Mouse (Mus musculus): ENCODE measurements around the gene Bcas3. TPM values are rescaled to one million over a fixed set of nuclear protein-coding genes. Genes with fewer than 3 reads are reported as not detected.
A peak's percentile ranks its signal among the peaks of the same experiment; 100 is the strongest.

Gene Bcas3
- polyA plus RNA-seq, 1 experiment from 2014 or later, result 15.4 TPM

DNA sequence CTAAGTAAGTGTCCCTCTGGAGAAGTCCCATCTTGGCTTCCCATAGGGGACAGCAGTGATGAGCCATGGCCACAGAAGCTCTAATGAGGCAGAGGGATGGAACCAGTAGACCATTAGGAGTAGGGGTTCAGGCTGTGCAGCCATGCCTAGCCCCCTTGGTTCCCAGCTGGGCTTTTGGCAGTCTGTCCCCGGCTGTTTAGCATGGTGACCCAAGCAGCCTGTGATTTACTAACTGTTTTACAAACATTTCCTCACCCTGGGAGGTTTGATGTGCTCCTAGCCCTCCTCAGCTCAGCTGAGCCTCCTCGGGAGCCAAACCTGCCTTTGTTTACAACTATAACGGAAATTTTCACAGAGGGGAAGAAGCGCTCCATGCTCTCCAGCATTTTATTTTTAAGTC, 322.3 kb downstream of the Bcas3 start:
- 40% methylated on average over 4 of the region's 4 CpGs for WGBS
- no peak overlapping the region for H3K4me3 ChIP-seq (ENCODE audit: low read length)
- no peaks in the 10 kb centered on the region for H3K27me3 ChIP-seq (replicated peaks; ENCODE audit: control insufficient read depth, insufficient read depth, low read length)
- no peak overlapping the region for H3K4me2 ChIP-seq (ENCODE audit: low read depth, low read length)
- no peaks in the 10 kb centered on the region for H3K36me3 ChIP-seq (ENCODE audit: control insufficient read depth, insufficient read depth, low read length)
- no peak overlapping the region for H3K9ac ChIP-seq (ENCODE audit: low read depth, low read length)
- peaks cover 3% of the 10 kb centered on the region; the same call in 1 of the 2 replicates for H3K4me1 ChIP-seq (ENCODE audit: control insufficient read depth, insufficient read depth, low read length)
- ATAC-seq, result peak; percentile 64
- peak overlapping the region; percentile 52 for H3K27ac ChIP-seq (ENCODE audit: low read length)
- H3K9me3 ChIP-seq (ENCODE audit: control insufficient read depth, low read length), result no peaks in the 10 kb centered on the region

DNA sequence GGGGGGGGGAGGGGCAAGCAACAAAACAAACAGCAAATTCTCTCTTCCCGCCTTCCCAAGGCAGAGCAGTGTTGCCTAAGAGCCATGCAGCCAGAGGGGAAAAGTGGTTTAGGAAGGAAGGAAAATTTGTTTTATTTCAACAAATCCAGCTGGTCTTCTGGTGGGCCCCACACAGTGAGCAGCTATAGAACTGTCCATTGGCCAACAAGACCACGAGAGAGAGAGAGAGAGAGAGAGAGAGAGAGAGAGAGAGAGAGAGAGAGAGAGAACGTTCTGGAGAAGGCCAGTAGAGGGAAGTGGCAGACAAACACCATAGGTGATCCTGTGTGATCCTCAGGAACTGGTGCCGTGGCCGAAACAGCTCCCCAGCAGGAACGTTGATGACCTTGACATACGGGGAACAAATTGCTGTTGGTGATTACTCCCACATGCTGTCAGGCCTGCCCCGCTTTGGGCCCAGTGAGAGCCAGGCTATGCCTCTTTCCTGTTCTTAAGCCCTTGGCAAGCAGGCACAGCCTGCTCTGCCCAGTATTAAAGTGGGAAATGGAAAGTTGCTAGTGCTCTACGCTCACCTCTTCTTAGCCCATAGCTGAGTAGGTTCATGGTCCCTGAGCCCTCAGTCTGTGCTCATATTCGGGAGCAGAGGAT, 323.5 kb downstream of the Bcas3 start:
- Histone ChIP-seq H3K4me1 (ENCODE audit: control insufficient read depth, insufficient read depth, low read length) (peaks cover 3% of the 10 kb centered on the region; the same call in 1 of the 2 replicates), H3K27ac (ENCODE audit: low read length) (peak overlapping the region; percentile 53), H3K4me3 (ENCODE audit: low read length) (no peak overlapping the region), H3K9ac (ENCODE audit: low read depth, low read length) (no peak overlapping the region), H3K27me3 (replicated peaks; ENCODE audit: control insufficient read depth, insufficient read depth, low read length) (no peaks in the 10 kb centered on the region), H3K9me3 (ENCODE audit: control insufficient read depth, low read length) (no peaks in the 10 kb centered on the region), H3K36me3 (ENCODE audit: control insufficient read depth, insufficient read depth, low read length) (no peaks in the 10 kb centered on the region), H3K4me2 (ENCODE audit: low read depth, low read length) (no peak overlapping the region)
- WGBS, result 40% methylated on average over 10 of the region's 10 CpGs
- ATAC-seq, result peak; percentile 59; the same call in 1 of the 2 replicates

DNA sequence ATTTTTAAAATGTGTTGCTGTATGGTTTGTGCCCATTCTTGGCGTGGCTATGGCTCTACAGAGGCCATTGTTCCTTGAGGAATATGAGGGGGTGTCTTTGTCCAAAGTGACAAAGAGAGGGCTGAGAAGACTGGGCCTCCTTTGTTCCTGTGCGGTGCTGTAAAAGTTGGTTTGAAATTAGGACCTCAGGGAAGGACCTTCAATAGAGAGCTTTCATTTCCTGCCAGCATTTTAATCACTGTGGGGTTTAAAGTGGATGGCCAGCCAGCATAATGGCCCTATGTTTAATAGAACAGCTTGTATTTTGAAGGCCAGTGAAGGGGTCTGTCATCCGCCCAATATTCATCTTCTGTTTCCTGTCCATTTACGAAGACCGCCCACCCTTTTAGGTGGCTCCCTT, 325.7 kb downstream of the Bcas3 start:
- peaks cover 3% of the 10 kb centered on the region; the same call in 1 of the 2 replicates for H3K4me1 ChIP-seq (ENCODE audit: control insufficient read depth, insufficient read depth, low read length)
- no peaks in the 10 kb centered on the region for H3K36me3 ChIP-seq (ENCODE audit: control insufficient read depth, insufficient read depth, low read length)
- no peaks in the 10 kb centered on the region for H3K27me3 ChIP-seq (replicated peaks; ENCODE audit: control insufficient read depth, insufficient read depth, low read length)
- H3K9me3 ChIP-seq (ENCODE audit: control insufficient read depth, low read length), result no peaks in the 10 kb centered on the region
- no peak overlapping the region for H3K4me2 ChIP-seq (ENCODE audit: low read depth, low read length)
- H3K4me3 ChIP-seq (ENCODE audit: low read length), result no peak overlapping the region
- no peak overlapping the region for H3K27ac ChIP-seq (ENCODE audit: low read length)
- H3K9ac ChIP-seq (ENCODE audit: low read depth, low read length), result no peak overlapping the region
- 75% methylated on average over 5 of the region's 5 CpGs for WGBS
- ATAC-seq, result no peak

DNA sequence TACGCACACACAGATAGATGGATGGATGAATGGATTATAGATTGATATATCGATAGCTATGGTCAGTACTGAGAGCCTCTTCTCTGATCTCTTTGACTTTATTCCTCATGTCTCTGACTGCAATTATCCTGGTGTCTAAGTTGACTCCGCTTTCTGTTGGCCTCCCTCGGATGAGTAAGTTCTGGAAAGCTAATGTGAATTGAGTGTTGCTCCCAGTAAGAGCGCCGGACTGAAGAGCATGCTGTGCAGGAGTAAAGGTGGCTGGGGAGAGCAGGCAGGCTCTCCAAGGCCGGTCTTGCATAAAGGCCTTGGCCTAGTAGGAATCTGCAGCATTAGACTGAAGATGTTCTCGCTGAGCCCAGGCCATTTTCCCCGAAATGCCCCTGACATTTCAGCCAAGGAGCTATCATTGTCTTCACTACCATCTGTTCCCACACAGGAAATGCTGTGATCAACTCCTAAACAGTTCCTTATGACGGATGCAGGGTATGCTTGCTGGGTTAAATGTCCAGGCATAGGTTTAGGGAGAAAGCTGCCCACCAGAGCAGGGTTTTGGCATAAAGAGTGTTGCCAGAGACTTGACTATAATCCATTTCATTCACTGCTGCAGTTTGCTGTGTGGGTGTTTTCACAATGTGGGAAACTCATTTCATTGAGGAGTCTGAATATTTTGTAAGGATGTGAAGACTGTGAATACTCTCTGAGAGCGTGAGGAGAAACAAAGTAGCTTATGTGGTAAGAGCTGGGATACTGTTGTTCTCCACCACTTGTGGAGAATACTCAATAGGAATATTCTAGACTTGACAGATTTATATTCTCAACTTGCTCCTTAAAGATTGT, 328.8 kb downstream of the Bcas3 start:
- WGBS, result 88% methylated on average over 11 of the region's 11 CpGs
- no peak overlapping the region for H3K4me3 ChIP-seq (ENCODE audit: low read length)

DNA sequence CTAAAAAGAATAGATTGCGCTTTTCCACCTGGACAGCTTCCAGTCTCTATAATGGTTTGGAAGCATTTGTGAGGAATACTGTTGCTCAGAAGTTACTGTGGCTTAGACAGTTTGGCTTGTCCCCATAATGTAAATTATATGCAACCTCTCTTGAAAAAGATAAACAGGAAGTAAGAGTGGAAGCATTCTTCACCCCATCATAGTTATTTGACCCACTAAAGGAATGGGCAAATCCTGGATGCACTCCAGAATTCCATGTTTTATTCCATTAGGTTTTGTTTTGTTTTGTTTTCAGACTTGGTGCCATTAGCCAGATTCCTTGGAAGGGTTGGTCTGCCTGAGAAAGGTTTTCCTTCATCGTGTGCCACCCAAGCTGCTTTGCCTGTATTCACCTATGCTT, 332.0 kb downstream of the Bcas3 start:
- Histone ChIP-seq H3K9me3 (ENCODE audit: control insufficient read depth, low read length) (no peaks in the 10 kb centered on the region), H3K36me3 (ENCODE audit: control insufficient read depth, insufficient read depth, low read length) (no peaks in the 10 kb centered on the region), H3K4me3 (ENCODE audit: low read length) (no peak overlapping the region), H3K27me3 (replicated peaks; ENCODE audit: control insufficient read depth, insufficient read depth, low read length) (no peaks in the 10 kb centered on the region), H3K4me2 (ENCODE audit: low read depth, low read length) (no peak overlapping the region), H3K4me1 (ENCODE audit: control insufficient read depth, insufficient read depth, low read length) (0 out of 2 replicates have a peak, but pooled peaks cover 3% of the 10 kb centered on the region), H3K9ac (ENCODE audit: low read depth, low read length) (no peak overlapping the region), H3K27ac (ENCODE audit: low read length) (no peak overlapping the region)
- no peak for ATAC-seq
- 59% methylated on average over 2 of the region's 2 CpGs for WGBS

More for the DNA sequence above, 328.8 kb downstream of the Bcas3 start:
- Histone ChIP-seq H3K4me1 (ENCODE audit: control insufficient read depth, insufficient read depth, low read length) (no peaks in the 10 kb centered on the region), H3K4me2 (ENCODE audit: low read depth, low read length) (no peak overlapping the region), H3K9ac (ENCODE audit: low read depth, low read length) (no peak overlapping the region), H3K9me3 (ENCODE audit: control insufficient read depth, low read length) (no peaks in the 10 kb centered on the region), H3K27ac (ENCODE audit: low read length) (no peak overlapping the region), H3K36me3 (ENCODE audit: control insufficient read depth, insufficient read depth, low read length) (no peaks in the 10 kb centered on the region), H3K27me3 (replicated peaks; ENCODE audit: control insufficient read depth, insufficient read depth, low read length) (no peaks in the 10 kb centered on the region)
- no peak for ATAC-seq

DNA sequence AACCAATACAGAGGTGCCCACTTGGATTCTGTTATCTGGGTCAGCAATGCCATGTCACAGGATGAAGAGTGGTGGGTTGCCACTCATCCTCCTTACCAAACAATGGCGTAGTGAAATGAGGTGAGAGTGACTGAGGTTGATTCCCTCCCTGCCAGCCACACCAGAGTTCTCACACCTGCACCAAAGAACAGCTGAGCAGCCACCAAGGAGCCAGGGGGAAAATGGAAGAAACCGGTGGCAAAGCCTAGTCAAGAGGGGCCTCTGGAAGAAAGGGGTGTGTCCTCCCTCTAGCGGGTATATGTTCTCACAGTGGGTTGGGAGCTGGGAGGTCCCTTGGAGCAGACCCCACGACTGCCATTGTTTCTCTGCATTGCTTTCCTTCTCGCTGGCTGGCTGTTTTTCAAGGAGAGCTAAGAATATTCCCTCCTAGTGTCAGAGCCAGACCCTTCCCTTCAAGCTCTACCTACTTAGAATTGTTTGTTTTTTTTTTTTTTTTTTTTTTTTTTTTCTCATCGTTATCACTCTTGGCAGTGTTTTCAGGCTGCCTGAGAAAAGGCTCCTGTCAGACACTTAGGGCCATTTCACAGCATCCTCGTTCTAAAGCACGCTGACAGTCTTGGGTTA, 335.0 kb downstream of the Bcas3 start:
- H3K9ac ChIP-seq (ENCODE audit: low read depth, low read length), result no peak overlapping the region
- no peaks in the 10 kb centered on the region for H3K36me3 ChIP-seq (ENCODE audit: control insufficient read depth, insufficient read depth, low read length)
- H3K4me2 ChIP-seq (ENCODE audit: low read depth, low read length), result no peak overlapping the region
- ATAC-seq, result no peak
- peaks cover 4% of the 10 kb centered on the region; the same call in 1 of the 2 replicates for H3K4me1 ChIP-seq (ENCODE audit: control insufficient read depth, insufficient read depth, low read length)
- WGBS, result 39% methylated on average over 8 of the region's 8 CpGs
- H3K27ac ChIP-seq (ENCODE audit: low read length), result no peak overlapping the region
- no peaks in the 10 kb centered on the region for H3K27me3 ChIP-seq (replicated peaks; ENCODE audit: control insufficient read depth, insufficient read depth, low read length)
- no peak overlapping the region for H3K4me3 ChIP-seq (ENCODE audit: low read length)
- no peaks in the 10 kb centered on the region for H3K9me3 ChIP-seq (ENCODE audit: control insufficient read depth, low read length)

- H3K27ac ChIP-seq (ENCODE audit: low read length), result no peak overlapping the region
- no peaks in the 10 kb centered on the region for H3K36me3 ChIP-seq (ENCODE audit: control insufficient read depth, insufficient read depth, low read length)
- ATAC-seq, result no peak
- 75% methylated on average over 6 of the region's 6 CpGs for WGBS
- H3K4me1 ChIP-seq (ENCODE audit: control insufficient read depth, insufficient read depth, low read length), result peaks cover 7% of the 10 kb centered on the region; the same call in 1 of the 2 replicates
- no peak overlapping the region for H3K4me3 ChIP-seq (ENCODE audit: low read length)
- no peaks in the 10 kb centered on the region for H3K9me3 ChIP-seq (ENCODE audit: control insufficient read depth, low read length)
- H3K4me2 ChIP-seq (ENCODE audit: low read depth, low read length), result no peak overlapping the region
- H3K9ac ChIP-seq (ENCODE audit: low read depth, low read length), result no peak overlapping the region
- H3K27me3 ChIP-seq (replicated peaks; ENCODE audit: control insufficient read depth, insufficient read depth, low read length), result no peaks in the 10 kb centered on the region
Measured at GRCm38 (mm10) chr11:85688440-85688838, 335.5 kb downstream of the Bcas3 start.

- Histone ChIP-seq H3K4me1 (ENCODE audit: control insufficient read depth, insufficient read depth, low read length) (peaks cover 7% of the 10 kb centered on the region; the same call in 1 of the 2 replicates), H3K27me3 (replicated peaks; ENCODE audit: control insufficient read depth, insufficient read depth, low read length) (no peaks in the 10 kb centered on the region), H3K36me3 (ENCODE audit: control insufficient read depth, insufficient read depth, low read length) (no peaks in the 10 kb centered on the region), H3K9me3 (ENCODE audit: control insufficient read depth, low read length) (no peaks in the 10 kb centered on the region), H3K4me3 (ENCODE audit: low read length) (no peak overlapping the region), H3K27ac (ENCODE audit: low read length) (no peak overlapping the region), H3K4me2 (ENCODE audit: low read depth, low read length) (no peak overlapping the region), H3K9ac (ENCODE audit: low read depth, low read length) (no peak overlapping the region)
- ATAC-seq, result no peak
- 95% methylated on average over 5 of the region's 5 CpGs for WGBS
Measured at GRCm38 (mm10) chr11:85689226-85689625, 336.3 kb downstream of the Bcas3 start.

DNA sequence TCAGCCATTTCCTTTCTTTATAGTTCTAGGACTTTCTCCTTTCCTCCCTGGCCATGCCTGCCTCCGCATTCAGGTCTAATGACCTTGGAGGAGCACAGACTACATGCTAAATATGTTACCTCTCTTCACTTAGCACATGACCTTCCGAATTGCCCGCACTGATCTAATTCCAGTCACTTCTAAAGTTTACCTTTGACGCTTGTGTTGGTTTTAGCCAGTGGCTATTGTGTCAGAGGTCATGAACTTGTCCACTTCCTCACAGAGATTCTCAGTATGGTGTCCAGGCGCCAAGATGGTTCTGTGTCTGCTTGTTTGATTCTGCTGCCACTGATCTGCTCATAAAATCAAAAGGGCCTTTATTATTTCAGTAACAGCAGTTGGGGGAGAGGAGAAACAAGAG, 338.3 kb downstream of the Bcas3 start:
- Histone ChIP-seq H3K4me1 (ENCODE audit: control insufficient read depth, insufficient read depth, low read length) (peaks cover 25% of the 10 kb centered on the region), H3K9me3 (ENCODE audit: control insufficient read depth, low read length) (no peaks in the 10 kb centered on the region), H3K36me3 (ENCODE audit: control insufficient read depth, insufficient read depth, low read length) (no peaks in the 10 kb centered on the region), H3K4me3 (ENCODE audit: low read length) (no peak overlapping the region), H3K27me3 (replicated peaks; ENCODE audit: control insufficient read depth, insufficient read depth, low read length) (no peaks in the 10 kb centered on the region), H3K4me2 (ENCODE audit: low read depth, low read length) (no peak overlapping the region), H3K9ac (ENCODE audit: low read depth, low read length) (no peak overlapping the region), H3K27ac (ENCODE audit: low read length) (no peak overlapping the region)
- no peak for ATAC-seq
- 54% methylated on average over 5 of the region's 5 CpGs for whole genome bisulfite sequencing

All from intestine, embryonic 16.5 days (tissue).